Mouse (Mus musculus): Measurements from ENCODE around the gene Tldc1.

Tldc1 gene

GRCm38 (mm10) chr8:119717765-119718164 lies 60.5 kb downstream of the Tldc1 start:
- DNase-seq, result no peak

GRCm38 (mm10) chr8:119716730-119717299 lies 61.4 kb downstream of the Tldc1 start:
- DNase-seq, result no peak

- DNase-seq, result no peak
Observed at GRCm38 (mm10) chr8:119715221-119715620, 63.0 kb downstream of the Tldc1 start.

GRCm38 (mm10) chr8:119713421-119713820 lies 64.8 kb downstream of the Tldc1 start:
- no peak for DNase-seq

- no peak for DNase-seq
Observed at GRCm38 (mm10) chr8:119712226-119712625, 66.0 kb downstream of the Tldc1 start.

Data from layer of hippocampus, adult 9-11 months (tissue).